Mouse (Mus musculus) neural tube, embryonic 15.5 days (tissue): ENCODE measurements around the gene Zfp386. TPM values are rescaled to one million over a fixed set of nuclear protein-coding genes. Genes with fewer than 3 reads are reported as not detected.

Source experiments
- ATAC-seq: fragments of 200-750 bp; cut with Nextera tagmentation; 2 replicates; pipeline ENCODE4 v1.8.0; 2017; ENCODE audit warnings: mild to moderate bottlenecking, moderate TSS enrichment, moderate library complexity; ENCODE audit not compliant: low FRiP score
- H3K27ac ChIP-seq: fragments of 300-500 bp; sonication (generic); replicated peaks from 2 replicates; pipeline ENCODE4 v1.5.1; 2015; ENCODE audit warnings: mild to moderate bottlenecking, inconsistent platforms
- H3K27me3 ChIP-seq: fragments of 300-500 bp; sonication (generic); replicated peaks from 2 replicates; pipeline ENCODE4 v1.6.1; 2015; ENCODE audit warnings: inconsistent platforms
- H3K36me3 ChIP-seq: fragments of 300-500 bp; sonication (generic); 2 replicates; pipeline ENCODE4 v1.6.1; 2015; ENCODE audit warnings: inconsistent platforms
- H3K4me1 ChIP-seq: fragments of 300-500 bp; sonication (generic); 2 replicates; pipeline ENCODE4 v1.6.1; 2015; ENCODE audit warnings: inconsistent platforms
- H3K4me2 ChIP-seq: fragments of 300-500 bp; sonication (generic); 2 replicates; pipeline ENCODE4 v1.6.1; 2015; ENCODE audit warnings: inconsistent platforms, mild to moderate bottlenecking, moderate library complexity
- H3K4me3 ChIP-seq: fragments of 300-500 bp; sonication (generic); replicated peaks from 2 replicates; pipeline ENCODE4 v1.5.1; 2015; ENCODE audit warnings: mild to moderate bottlenecking, inconsistent platforms
- H3K9ac ChIP-seq: fragments of 300-500 bp; sonication (generic); replicated peaks from 2 replicates; pipeline ENCODE4 v1.6.1; 2015; ENCODE audit warnings: mild to moderate bottlenecking, inconsistent platforms
- H3K9me3 ChIP-seq: fragments of 300-500 bp; sonication (generic); replicated peaks from 2 replicates; pipeline ENCODE4 v1.6.1; 2016; ENCODE audit warnings: inconsistent platforms
- WGBS: fragments of 180-500 bp; shearing (Covaris S2); methylation state at CpG from one replicate; pipeline ENCODE4 v1.1.7; 2015; ENCODE audit warnings: mixed read lengths; 5-methylcytosine and 5-hydroxymethylcytosine counted together
- polyA plus RNA-seq: library from polyadenylated mRNA; unstranded; fragments of >200 nt; fragmentation: Nextera tagmentation; extraction: Ambion mirVana; gene quantifications from 2 replicates; pipeline ENCODE4 v1.2.1, GENCODE M21; 2015

Gene Zfp386
- polyA plus RNA-seq, 1 experiment from 2014 or later: 47.1 TPM

DNA sequence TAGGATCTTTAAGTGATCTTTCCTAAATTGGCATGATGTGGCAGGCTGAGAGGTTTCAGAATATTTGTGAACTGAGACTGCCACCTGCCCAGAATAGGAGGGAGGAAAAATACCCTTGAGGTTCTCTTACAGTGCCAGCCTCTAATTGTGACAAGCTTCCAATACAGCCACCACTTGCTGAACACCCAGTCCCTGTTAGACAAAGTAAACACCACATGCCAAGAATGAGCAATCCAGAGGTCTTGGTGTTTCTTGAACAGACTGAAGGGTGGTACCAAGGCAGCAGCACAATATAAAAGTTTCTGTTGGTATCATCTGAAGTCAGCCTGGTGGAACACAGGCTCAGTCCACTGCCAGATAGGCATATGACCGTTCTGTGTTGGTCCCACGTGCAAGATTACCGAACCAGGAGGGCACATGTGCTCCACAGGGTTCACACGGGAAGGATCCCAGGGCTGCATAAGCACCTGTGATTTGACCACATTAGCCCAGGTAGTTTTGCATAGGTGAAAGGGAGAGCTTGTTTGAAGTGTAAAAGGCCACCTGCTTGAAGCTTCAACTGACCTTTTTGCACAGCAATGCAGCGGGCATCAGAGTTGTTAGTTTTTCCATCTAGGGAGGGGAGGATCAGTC lies 14.2 kb downstream of the Zfp386 start:
- Histone ChIP-seq H3K9ac (no peak overlapping the region), H3K27ac (no peak overlapping the region), H3K9me3 (peaks cover 18% of the 10 kb centered on the region), H3K4me3 (no peak overlapping the region), H3K4me1 (no peaks in the 10 kb centered on the region), H3K27me3 (no peaks in the 10 kb centered on the region), H3K4me2 (no peak overlapping the region), H3K36me3 (peaks cover 51% of the 10 kb centered on the region)
- ATAC-seq: no peak; the same call in 1 of the 2 replicates
- 95% methylated on average over 5 of the region's 5 CpGs for WGBS

DNA sequence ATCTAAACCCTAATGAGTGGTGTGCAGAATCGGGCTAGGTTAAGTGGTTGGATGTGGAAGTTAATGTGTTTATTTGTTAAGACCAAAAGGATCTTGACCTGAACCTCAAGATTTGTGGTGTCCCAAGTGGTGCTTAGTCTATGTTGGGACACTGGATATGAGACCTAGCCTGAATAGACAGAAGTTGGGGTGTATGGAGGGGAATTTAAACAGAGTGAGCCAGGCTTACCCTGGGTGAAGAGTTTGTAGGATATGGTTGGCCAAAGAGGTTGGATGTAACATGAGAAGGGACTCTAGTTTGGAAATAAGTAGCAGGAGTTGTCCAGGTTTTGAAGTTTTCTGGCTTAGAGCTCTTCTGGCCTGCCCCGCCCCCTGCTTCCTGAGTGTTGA lies 14.7 kb downstream of the Zfp386 start:
- WGBS: 98% methylated on average over 2 of the region's 2 CpGs
- H3K36me3 ChIP-seq: peaks cover 46% of the 10 kb centered on the region
- H3K9me3 ChIP-seq: peaks cover 18% of the 10 kb centered on the region

DNA sequence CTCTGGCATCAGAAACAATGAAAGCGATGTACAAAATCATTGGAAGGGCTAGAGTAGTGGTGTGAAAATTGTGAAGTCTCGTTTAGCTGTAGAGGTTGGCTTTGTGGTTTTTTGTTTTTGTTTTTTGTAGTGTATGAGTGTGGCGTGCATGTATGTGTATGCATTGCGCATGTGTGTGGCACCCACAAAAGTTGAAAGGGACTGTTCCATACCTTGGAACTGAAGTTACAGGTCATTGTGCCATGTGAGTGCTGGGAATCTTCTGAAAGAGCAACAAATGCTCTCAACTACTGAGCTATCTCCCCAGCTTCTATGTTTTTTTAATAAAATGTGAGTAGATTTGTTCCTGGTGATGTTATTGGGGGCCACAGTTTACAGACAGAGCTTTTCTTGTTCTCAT lies 15.5 kb downstream of the Zfp386 start:
- H3K4me1 ChIP-seq: no peaks in the 10 kb centered on the region
- no peak overlapping the region for H3K4me2 ChIP-seq
- ATAC-seq: no peak
- no peak overlapping the region for H3K9ac ChIP-seq
- no peaks in the 10 kb centered on the region for H3K27me3 ChIP-seq
- 93% methylated on average over 4 of the region's 4 CpGs for WGBS
- no peak overlapping the region for H3K4me3 ChIP-seq
- peaks cover 18% of the 10 kb centered on the region for H3K9me3 ChIP-seq
- H3K36me3 ChIP-seq: peaks cover 40% of the 10 kb centered on the region
- H3K27ac ChIP-seq: no peak overlapping the region

More for the DNA sequence above, 14.7 kb downstream of the Zfp386 start:
- Histone ChIP-seq H3K4me3 (no peak overlapping the region), H3K27ac (no peak overlapping the region), H3K9ac (no peak overlapping the region), H3K4me1 (no peaks in the 10 kb centered on the region), H3K27me3 (no peaks in the 10 kb centered on the region), H3K4me2 (no peak overlapping the region)
- no peak for ATAC-seq

DNA sequence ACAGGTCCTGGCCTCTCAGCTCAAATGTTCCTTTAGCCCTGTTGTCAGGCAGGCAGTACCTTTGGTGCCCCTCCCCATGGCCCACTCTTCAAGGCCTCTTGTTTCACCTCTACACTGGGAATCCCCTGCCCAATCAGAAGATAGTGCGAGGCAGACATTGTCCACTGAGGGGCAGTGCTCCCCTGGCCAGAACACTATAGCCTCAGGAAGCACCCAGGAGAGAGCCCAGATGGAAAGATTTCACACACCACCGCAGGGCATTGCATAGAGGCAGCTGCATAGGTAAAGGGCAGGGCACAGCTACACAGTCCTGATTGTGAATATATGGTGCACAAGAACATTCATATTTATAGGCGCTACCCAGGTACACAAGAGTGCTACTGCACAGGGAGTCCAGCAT lies 23.5 kb downstream of the Zfp386 start:
- peak; percentile 77; the same call in 1 of the 2 replicates for ATAC-seq
- H3K4me2 ChIP-seq: no peak overlapping the region

DNA sequence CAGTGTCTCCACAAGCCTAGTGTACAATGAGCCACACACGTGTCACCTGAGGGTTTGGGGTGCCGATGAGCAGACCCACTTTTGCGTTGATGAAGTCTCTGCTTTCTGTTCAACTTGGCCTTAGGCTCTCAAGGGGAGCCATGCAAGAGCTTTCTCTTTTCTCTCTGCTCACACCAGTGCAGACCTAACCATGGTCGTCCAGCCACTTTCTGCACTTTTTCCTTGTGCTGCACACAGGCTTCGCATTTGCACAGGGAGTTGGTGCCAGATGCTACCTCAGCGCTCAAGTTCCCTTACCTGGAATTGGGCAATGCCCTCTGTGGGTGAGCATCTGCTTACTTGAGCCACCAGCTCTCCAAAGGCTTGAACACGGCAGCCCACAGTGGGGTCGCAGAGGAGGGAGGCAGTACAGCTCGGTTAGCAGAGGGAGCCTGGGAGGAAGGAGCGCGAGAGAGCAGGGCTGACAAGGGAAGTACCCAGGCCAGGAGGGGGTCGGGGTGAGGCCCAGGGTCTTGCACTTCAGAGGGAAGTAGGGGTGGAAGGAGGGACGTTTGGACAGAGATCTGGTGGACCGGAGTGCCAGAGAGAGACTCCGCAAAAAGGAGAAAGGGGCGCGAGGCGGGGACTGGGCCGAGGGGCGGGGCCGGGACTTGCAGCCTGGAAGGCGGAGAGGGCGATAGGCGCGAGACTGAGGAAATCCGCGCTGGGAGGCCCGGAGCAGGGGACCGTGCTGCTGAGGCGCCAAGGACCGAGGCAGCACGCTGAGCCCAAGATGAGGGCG lies 29.7 kb downstream of the Zfp386 start, which contains the start of gene Vipr2:
TSS of gene Vipr2 (plus strand) at position 653 of the 781 bp plus-strand sequence.
- peak; percentile 92 for ATAC-seq
- Histone ChIP-seq H3K9ac (peak within 1 kb of the TSS; percentile 56), H3K36me3 (no peaks in the 10 kb centered on the region), H3K4me3 (peak within 1 kb of the TSS; percentile 62), H3K4me1 (peaks cover 12% of the 10 kb centered on the region), H3K4me2 (peak within 1 kb of the TSS; percentile 97), H3K27me3 (peaks cover 20% of the 10 kb centered on the region), H3K27ac (no peak within 1 kb of the TSS), H3K9me3 (no peaks in the 10 kb centered on the region)
- 6% methylated on average over 33 of the region's 33 CpGs for WGBS

More for the DNA sequence above, 23.5 kb downstream of the Zfp386 start:
- Histone ChIP-seq H3K4me3 (no peak overlapping the region), H3K27me3 (no peaks in the 10 kb centered on the region), H3K9ac (no peak overlapping the region), H3K36me3 (no peaks in the 10 kb centered on the region), H3K27ac (no peak overlapping the region), H3K4me1 (no peaks in the 10 kb centered on the region), H3K9me3 (no peaks in the 10 kb centered on the region)
- WGBS: 34% methylated on average over 3 of the region's 3 CpGs

DNA sequence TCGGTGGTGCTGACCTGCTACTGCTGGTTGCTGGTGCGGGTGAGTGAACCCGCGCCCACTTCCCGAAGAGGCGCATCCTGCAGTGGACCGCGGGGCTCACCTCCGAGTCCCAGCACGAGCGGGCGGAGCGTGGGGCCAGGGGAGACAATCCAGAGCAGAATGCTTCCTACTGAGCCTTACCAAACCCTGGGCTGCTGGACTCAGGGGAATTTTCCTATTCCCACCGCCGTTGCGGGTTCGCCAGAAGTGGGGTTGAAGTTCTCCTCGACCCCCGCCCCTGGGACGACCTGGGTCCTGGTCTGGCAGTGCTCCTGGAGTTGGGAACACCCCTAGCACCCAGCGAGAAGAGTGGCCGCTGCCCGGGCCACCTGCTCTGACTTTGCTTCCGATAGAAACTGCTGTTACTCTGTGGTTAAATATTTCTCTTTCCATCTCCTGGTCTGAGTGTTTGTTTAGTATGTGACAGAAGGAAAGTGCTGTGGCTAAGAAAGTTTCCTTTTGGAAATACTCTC lies 30.4 kb downstream of the Zfp386 start:
- no peaks in the 10 kb centered on the region for H3K9me3 ChIP-seq
- H3K4me3 ChIP-seq: peak overlapping the region; percentile 62
- peaks cover 20% of the 10 kb centered on the region for H3K27me3 ChIP-seq
- under 1% methylated on average over 19 of the region's 24 CpGs for WGBS
- peaks cover 12% of the 10 kb centered on the region for H3K4me1 ChIP-seq
- peak; percentile 25; the same call in 1 of the 2 replicates for ATAC-seq
- H3K4me2 ChIP-seq: peak overlapping the region; percentile 97
- H3K9ac ChIP-seq: peak overlapping the region; percentile 56
- H3K36me3 ChIP-seq: no peaks in the 10 kb centered on the region
- H3K27ac ChIP-seq: no peak overlapping the region

DNA sequence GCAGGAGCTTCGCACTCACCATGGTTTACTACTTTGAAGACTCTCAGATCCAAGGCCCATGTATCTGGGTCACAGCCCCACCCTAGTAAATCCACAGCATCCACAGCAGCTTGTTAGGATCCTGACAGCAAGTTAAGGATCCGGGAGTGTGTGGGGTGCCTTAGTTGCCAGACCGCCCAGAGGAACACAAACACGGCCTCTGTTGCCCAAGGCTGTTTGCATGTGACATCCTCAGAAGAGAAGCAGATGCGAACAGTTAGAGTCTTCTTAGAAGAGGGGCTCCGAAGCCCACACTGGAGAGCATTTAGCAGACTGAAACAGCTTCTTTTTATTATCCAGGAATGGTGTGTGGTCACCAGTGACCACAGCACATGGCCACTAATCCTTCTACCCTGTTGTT lies 35.6 kb downstream of the Zfp386 start:
- WGBS: 87% methylated on average over 6 of the region's 6 CpGs
- Histone ChIP-seq H3K27me3 (peaks cover 12% of the 10 kb centered on the region), H3K9ac (no peak overlapping the region), H3K27ac (no peak overlapping the region), H3K4me3 (no peak overlapping the region), H3K4me1 (0 out of 2 replicates have a peak, but pooled peaks cover 2% of the 10 kb centered on the region), H3K36me3 (no peaks in the 10 kb centered on the region), H3K9me3 (no peaks in the 10 kb centered on the region), H3K4me2 (no peak overlapping the region)
- ATAC-seq: no peak

DNA sequence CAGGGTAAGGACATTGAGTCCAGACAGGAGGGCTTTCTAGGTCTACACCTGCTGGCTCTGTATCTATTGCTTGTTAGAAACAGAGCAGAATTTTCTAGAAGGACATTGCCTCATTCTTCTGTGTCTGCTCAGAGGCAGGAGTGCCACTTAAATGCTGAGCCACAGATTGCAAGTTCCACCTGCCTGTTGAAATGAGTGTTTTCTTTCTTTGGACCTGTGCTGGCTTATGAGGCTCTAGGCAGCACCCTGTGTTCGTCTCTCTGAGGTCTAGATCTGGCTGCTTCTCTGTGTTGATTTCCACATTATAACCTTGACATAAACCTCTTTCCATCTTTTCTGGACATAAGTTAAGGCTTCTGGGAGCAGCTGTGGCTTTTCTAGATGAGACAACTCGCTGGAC lies 36.8 kb downstream of the Zfp386 start:
- Histone ChIP-seq H3K27ac (no peak overlapping the region), H3K4me3 (no peak overlapping the region), H3K9me3 (no peaks in the 10 kb centered on the region), H3K4me2 (no peak overlapping the region), H3K4me1 (no peaks in the 10 kb centered on the region), H3K27me3 (peaks cover 2% of the 10 kb centered on the region; the same call in 1 of the 2 replicates), H3K36me3 (no peaks in the 10 kb centered on the region), H3K9ac (no peak overlapping the region)
- 76% methylated on average over 2 of the region's 2 CpGs for WGBS
- ATAC-seq: no peak

DNA sequence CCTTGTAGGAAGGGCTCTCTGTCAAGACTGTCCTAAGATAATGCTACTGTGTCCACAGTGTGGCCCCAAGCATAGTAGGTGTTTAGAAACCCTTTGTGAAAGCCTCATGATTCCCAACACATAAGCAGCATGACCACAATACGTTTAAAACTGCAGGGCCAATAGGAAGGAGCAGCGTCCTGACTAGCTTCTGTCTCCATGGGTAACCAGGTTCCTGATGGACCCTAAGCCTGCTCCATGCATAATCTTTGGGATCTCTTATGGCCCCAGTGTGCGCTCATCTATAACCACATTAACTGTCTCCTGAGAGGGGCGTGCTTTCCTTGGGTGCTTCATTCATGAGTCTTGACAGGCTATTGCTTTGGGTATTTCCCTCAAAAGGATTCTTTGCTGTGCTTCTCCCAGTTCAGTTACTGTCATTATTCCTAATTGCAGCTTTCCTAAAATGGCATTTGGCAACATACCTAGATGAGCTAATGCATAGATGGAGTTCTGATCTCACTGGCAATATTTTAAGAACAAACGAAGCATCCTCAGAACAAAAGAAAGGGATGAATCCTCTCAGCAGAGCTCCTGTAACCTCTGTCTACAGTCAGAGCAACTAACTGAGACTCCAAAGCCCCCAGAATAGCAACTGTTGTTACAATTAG lies 39.6 kb downstream of the Zfp386 start:
- ATAC-seq: no peak
- Histone ChIP-seq H3K27ac (no peak overlapping the region), H3K9me3 (no peaks in the 10 kb centered on the region), H3K36me3 (no peaks in the 10 kb centered on the region), H3K4me1 (no peaks in the 10 kb centered on the region), H3K4me2 (no peak overlapping the region), H3K9ac (no peak overlapping the region), H3K4me3 (no peak overlapping the region), H3K27me3 (no peaks in the 10 kb centered on the region)
- 84% methylated on average over 5 of the region's 5 CpGs for WGBS

DNA sequence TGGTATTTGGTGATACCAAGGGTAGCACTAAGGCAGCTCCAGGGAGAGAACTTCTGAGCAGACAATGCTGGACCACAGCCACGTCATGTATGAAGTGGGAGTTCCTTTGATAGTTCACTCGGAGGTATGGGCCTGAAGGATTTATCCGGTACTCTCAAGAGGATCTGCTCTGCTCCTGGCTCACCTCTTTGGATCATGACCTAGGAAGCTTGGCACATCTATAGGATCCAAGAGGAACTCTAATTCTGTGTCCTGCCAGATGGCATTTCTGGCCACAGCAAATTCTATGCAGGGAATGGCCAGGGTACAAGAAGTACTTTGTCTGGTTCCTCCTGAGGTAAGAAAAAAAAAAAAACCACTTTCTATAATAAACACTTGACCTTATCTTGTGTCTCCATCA lies 42.3 kb downstream of the Zfp386 start:
- ATAC-seq: no peak
- Histone ChIP-seq H3K27me3 (no peaks in the 10 kb centered on the region), H3K4me3 (no peak overlapping the region), H3K27ac (no peak overlapping the region), H3K4me2 (no peak overlapping the region), H3K4me1 (no peaks in the 10 kb centered on the region), H3K9ac (no peak overlapping the region), H3K9me3 (no peaks in the 10 kb centered on the region), H3K36me3 (no peaks in the 10 kb centered on the region)
- 91% methylated on average over 3 of the region's 3 CpGs for WGBS

DNA sequence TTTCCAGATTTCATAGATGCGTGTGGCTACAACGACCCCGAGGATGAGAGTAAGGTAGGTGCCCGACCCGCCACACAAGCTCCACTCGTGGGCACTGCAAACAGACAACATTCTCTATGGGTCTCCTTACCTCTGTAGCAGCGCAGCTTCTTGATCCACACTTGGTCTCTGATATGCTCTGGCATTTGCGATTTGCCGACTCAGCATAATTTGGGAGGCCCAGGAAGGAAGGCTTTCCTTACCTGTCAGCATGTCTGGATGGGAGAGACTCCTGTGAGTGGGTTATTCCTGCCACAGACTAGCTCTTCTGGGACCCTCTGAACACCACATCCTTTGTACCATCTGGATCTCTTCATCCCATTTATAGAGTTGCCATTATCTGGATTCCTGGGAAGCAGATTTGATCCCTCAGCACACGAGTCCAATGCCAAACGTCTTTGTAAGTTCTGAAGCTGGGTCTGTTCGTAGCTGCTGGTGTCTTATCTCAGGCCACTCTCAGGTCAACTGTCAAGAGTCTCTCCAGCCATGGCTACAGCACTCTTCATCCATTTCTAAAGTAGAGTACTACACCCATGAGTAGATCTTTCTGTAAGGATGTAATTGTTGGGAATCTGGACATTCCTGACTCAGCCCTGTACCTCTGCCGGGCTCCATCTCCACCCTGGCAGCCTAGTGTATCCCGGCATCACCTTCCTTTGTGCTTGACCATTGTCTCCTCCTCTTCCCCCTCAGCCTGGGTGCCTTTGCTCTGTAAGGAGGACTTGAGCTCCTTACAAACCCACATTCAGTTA lies 47.4 kb downstream of the Zfp386 start:
- ATAC-seq: no peak
- Histone ChIP-seq H3K4me1 (no peaks in the 10 kb centered on the region), H3K27me3 (no peaks in the 10 kb centered on the region), H3K4me2 (no peak overlapping the region), H3K36me3 (no peaks in the 10 kb centered on the region), H3K9ac (no peak overlapping the region), H3K4me3 (no peak overlapping the region), H3K27ac (no peak overlapping the region), H3K9me3 (no peaks in the 10 kb centered on the region)
- 90% methylated on average over 14 of the region's 14 CpGs for WGBS
